Mouse (Mus musculus) E14TG2a.4 (cell line): ENCODE measurements at regions not wholly inside any gene's neighbourhood (a gene's known extent, or its start where the extent isn't known, plus 50 kb on each side); places are given as distances from the start of the nearest gene placed in this dataset.

Experiments used
- CTCF ChIP-seq: conservative IDR thresholded peaks from 2 replicates; pipeline ENCODE4 v1.5.1; 2014; ENCODE audit warnings: low read length
- NANOG ChIP-seq: IDR thresholded peaks from 2 replicates; pipeline ENCODE4 v1.6.1; 2014; ENCODE audit warnings: borderline replicate concordance, low read length, mixed read lengths
- POU5F1 ChIP-seq: IDR thresholded peaks from 2 replicates; pipeline ENCODE4 v1.6.1; 2014; ENCODE audit warnings: low read length, borderline replicate concordance

GRCm38 (mm10) chr14:74529368-74529951 is 111.2 kb upstream of the Htr2a start:
- TF ChIP-seq CTCF (no peak), NANOG (no peak), POU5F1 (no peak)
